Mouse (Mus musculus): ENCODE measurements around the gene Rabggtb. TPM values are rescaled to one million over a fixed set of nuclear protein-coding genes. Genes with fewer than 3 reads are reported as not detected.

Rabggtb gene
- total and polyA plus RNA-seq, 2 experiments from 2014 or later, result 56.4 to 159 TPM

GRCm38 (mm10) chr3:153897216-153897615 is 15.6 kb downstream of the Rabggtb start:
- no peak for TF ChIP-seq CTCF (IDR thresholded peaks at IDR 0.05; ENCODE audit: low read depth)
- no peak for TF ChIP-seq EP300 (IDR thresholded peaks at IDR 0.05; ENCODE audit: low read depth)
- ATAC-seq (ENCODE audit: insufficient read depth, low read depth) (no peak), DNase-seq (ENCODE audit: low spot score) (no peak)
- Histone ChIP-seq H3K4me1 (ENCODE audit: control insufficient read depth, insufficient read depth) (no peaks in the 10 kb centered on the region), H3K9me3 (replicated peaks; ENCODE audit: control insufficient read depth, low read length) (no peaks in the 10 kb centered on the region), H3K4me3 (ENCODE audit: low read depth, low read length) (no peak overlapping the region), H3K27me3 (ENCODE audit: control insufficient read depth, insufficient read depth, low read length) (no peaks in the 10 kb centered on the region), H3K27ac (ENCODE audit: low read depth) (no peak overlapping the region), H3K9ac (replicated peaks; ENCODE audit: low read depth, low read length) (no peak overlapping the region), H3K4me2 (ENCODE audit: low read depth, low read length) (no peak overlapping the region), H3K36me3 (replicated peaks; ENCODE audit: control insufficient read depth, insufficient read depth, low read length) (no peaks in the 10 kb centered on the region)
- WGBS, result 49% methylated on average over 6 of the region's 6 CpGs

GRCm38 (mm10) chr3:153895454-153895853 is 17.4 kb downstream of the Rabggtb start:
- no peak for DNase-seq (ENCODE audit: low spot score)
- Histone ChIP-seq H3K27ac (ENCODE audit: low read depth) (no peak overlapping the region), H3K36me3 (replicated peaks; ENCODE audit: control insufficient read depth, insufficient read depth, low read length) (no peaks in the 10 kb centered on the region), H3K9ac (replicated peaks; ENCODE audit: low read depth, low read length) (no peak overlapping the region), H3K27me3 (ENCODE audit: control insufficient read depth, insufficient read depth, low read length) (no peaks in the 10 kb centered on the region), H3K9me3 (replicated peaks; ENCODE audit: control insufficient read depth, low read length) (no peaks in the 10 kb centered on the region), H3K4me2 (ENCODE audit: low read depth, low read length) (no peak overlapping the region), H3K4me3 (ENCODE audit: low read depth, low read length) (no peak overlapping the region), H3K4me1 (ENCODE audit: control insufficient read depth, insufficient read depth) (no peaks in the 10 kb centered on the region)
- WGBS, result 90% methylated on average over 3 of the region's 3 CpGs
- no peak for TF ChIP-seq EP300 (IDR thresholded peaks at IDR 0.05; ENCODE audit: low read depth)
- TF ChIP-seq CTCF (IDR thresholded peaks at IDR 0.05; ENCODE audit: low read depth), result no peak
- ATAC-seq (ENCODE audit: insufficient read depth, low read depth), result no peak

- Histone ChIP-seq H3K4me1 (ENCODE audit: control insufficient read depth, insufficient read depth) (no peaks in the 10 kb centered on the region), H3K9ac (replicated peaks; ENCODE audit: low read depth, low read length) (no peak overlapping the region), H3K4me2 (ENCODE audit: low read depth, low read length) (no peak overlapping the region), H3K4me3 (ENCODE audit: low read depth, low read length) (no peak overlapping the region), H3K27ac (ENCODE audit: low read depth) (no peak overlapping the region), H3K9me3 (replicated peaks; ENCODE audit: control insufficient read depth, low read length) (no peaks in the 10 kb centered on the region), H3K36me3 (replicated peaks; ENCODE audit: control insufficient read depth, insufficient read depth, low read length) (no peaks in the 10 kb centered on the region), H3K27me3 (ENCODE audit: control insufficient read depth, insufficient read depth, low read length) (no peaks in the 10 kb centered on the region)
- 64% methylated on average over 7 of the region's 8 CpGs for WGBS
- DNase-seq (ENCODE audit: low spot score) (no peak), ATAC-seq (ENCODE audit: insufficient read depth, low read depth) (no peak)
- TF ChIP-seq CTCF (IDR thresholded peaks at IDR 0.05; ENCODE audit: low read depth), result no peak
- TF ChIP-seq EP300 (IDR thresholded peaks at IDR 0.05; ENCODE audit: low read depth), result no peak
These were observed 23.5 kb downstream of the Rabggtb start for GRCm38 (mm10) chr3:153889188-153889781.

- Histone ChIP-seq H3K36me3 (replicated peaks; ENCODE audit: control insufficient read depth, insufficient read depth, low read length) (no peaks in the 10 kb centered on the region), H3K4me2 (ENCODE audit: low read depth, low read length) (no peak overlapping the region), H3K9ac (replicated peaks; ENCODE audit: low read depth, low read length) (no peak overlapping the region), H3K9me3 (replicated peaks; ENCODE audit: control insufficient read depth, low read length) (no peaks in the 10 kb centered on the region), H3K4me1 (ENCODE audit: control insufficient read depth, insufficient read depth) (no peaks in the 10 kb centered on the region), H3K4me3 (ENCODE audit: low read depth, low read length) (no peak overlapping the region), H3K27ac (ENCODE audit: low read depth) (no peak overlapping the region), H3K27me3 (ENCODE audit: control insufficient read depth, insufficient read depth, low read length) (no peaks in the 10 kb centered on the region)
- 61% methylated on average over 6 of the region's 6 CpGs for WGBS
- ATAC-seq (ENCODE audit: insufficient read depth, low read depth), result no peak
- DNase-seq (ENCODE audit: low spot score), result no peak
- TF ChIP-seq CTCF (IDR thresholded peaks at IDR 0.05; ENCODE audit: low read depth), result no peak
- TF ChIP-seq EP300 (IDR thresholded peaks at IDR 0.05; ENCODE audit: low read depth), result no peak
These were observed 24.7 kb downstream of the Rabggtb start for GRCm38 (mm10) chr3:153888141-153888540.

GRCm38 (mm10) chr3:153886296-153886695 is 26.5 kb downstream of the Rabggtb start:
- Histone ChIP-seq H3K27me3 (ENCODE audit: control insufficient read depth, insufficient read depth, low read length) (no peaks in the 10 kb centered on the region), H3K4me2 (ENCODE audit: low read depth, low read length) (no peak overlapping the region), H3K4me1 (ENCODE audit: control insufficient read depth, insufficient read depth) (no peaks in the 10 kb centered on the region), H3K9me3 (replicated peaks; ENCODE audit: control insufficient read depth, low read length) (no peaks in the 10 kb centered on the region), H3K27ac (ENCODE audit: low read depth) (no peak overlapping the region), H3K4me3 (ENCODE audit: low read depth, low read length) (no peak overlapping the region), H3K9ac (replicated peaks; ENCODE audit: low read depth, low read length) (no peak overlapping the region), H3K36me3 (replicated peaks; ENCODE audit: control insufficient read depth, insufficient read depth, low read length) (no peaks in the 10 kb centered on the region)
- TF ChIP-seq EP300 (IDR thresholded peaks at IDR 0.05; ENCODE audit: low read depth), result no peak
- TF ChIP-seq CTCF (IDR thresholded peaks at IDR 0.05; ENCODE audit: low read depth), result peak; percentile 10; the same call in 1 of the 2 replicates
- DNase-seq (ENCODE audit: low spot score) (no peak), ATAC-seq (ENCODE audit: insufficient read depth, low read depth) (no peak)

GRCm38 (mm10) chr3:153871396-153871795 is 41.4 kb downstream of the Rabggtb start:
- H3K9me3 ChIP-seq (replicated peaks; ENCODE audit: control insufficient read depth, low read length), result no peaks in the 10 kb centered on the region
- no peak overlapping the region for H3K9ac ChIP-seq (replicated peaks; ENCODE audit: low read depth, low read length)
- H3K4me3 ChIP-seq (ENCODE audit: low read depth, low read length), result no peak overlapping the region
- TF ChIP-seq EP300 (IDR thresholded peaks at IDR 0.05; ENCODE audit: low read depth), result no peak
- TF ChIP-seq CTCF (IDR thresholded peaks at IDR 0.05; ENCODE audit: low read depth), result no peak
- 80% methylated on average over 5 of the region's 5 CpGs for WGBS
- H3K36me3 ChIP-seq (replicated peaks; ENCODE audit: control insufficient read depth, insufficient read depth, low read length), result no peaks in the 10 kb centered on the region
- no peak overlapping the region for H3K27ac ChIP-seq (ENCODE audit: low read depth)
- no peak for DNase-seq (ENCODE audit: low spot score)
- no peak for ATAC-seq (ENCODE audit: insufficient read depth, low read depth)
- no peaks in the 10 kb centered on the region for H3K4me1 ChIP-seq (ENCODE audit: control insufficient read depth, insufficient read depth)
- H3K4me2 ChIP-seq (ENCODE audit: low read depth, low read length), result no peak overlapping the region
- H3K27me3 ChIP-seq (ENCODE audit: control insufficient read depth, insufficient read depth, low read length), result no peaks in the 10 kb centered on the region

Measured in heart, postnatal 0 days (tissue).